Mouse (Mus musculus) thymus, adult 2 months (tissue): ENCODE measurements around the gene Proser3. TPM values are rescaled to one million over a fixed set of nuclear protein-coding genes. Genes with fewer than 3 reads are reported as not detected.
A peak's percentile ranks its signal among the peaks of the same experiment; 100 is the strongest.

Experiments used
- DNase-seq: peaks from one replicate; pipeline ENCODE4 v3.0.0; 2021
- H3K27ac ChIP-seq: fragments of 200-500 bp; 2 replicates; pipeline ENCODE4 v1.5.1; 2012; ENCODE audit warnings: low read length, control low read depth; ENCODE audit not compliant: control insufficient read depth, insufficient read depth
- H3K27me3 ChIP-seq: fragments of 200-500 bp; 2 replicates; pipeline ENCODE4 v1.6.1; 2012; ENCODE audit warnings: mild to moderate bottlenecking, low read length, moderate library complexity, mixed read lengths; ENCODE audit not compliant: control insufficient read depth, insufficient read depth
- H3K36me3 ChIP-seq: fragments of 200-500 bp; 2 replicates; pipeline ENCODE4 v1.6.1; 2012; ENCODE audit warnings: mild to moderate bottlenecking, low read length, moderate library complexity; ENCODE audit not compliant: control insufficient read depth, insufficient read depth
- H3K4me1 ChIP-seq: fragments of 200-500 bp; replicated peaks from 2 replicates; pipeline ENCODE4 v1.6.1; 2012; ENCODE audit warnings: low read length; ENCODE audit not compliant: control insufficient read depth, insufficient read depth
- H3K4me3 ChIP-seq: fragments of 200-500 bp; 2 replicates; pipeline ENCODE4 v1.5.1; 2012; ENCODE audit warnings: mild to moderate bottlenecking, low read length, control low read depth, moderate library complexity; ENCODE audit not compliant: control insufficient read depth, insufficient read depth
- CTCF ChIP-seq: fragments of 200-500 bp; IDR thresholded peaks from 2 replicates; pipeline ENCODE4 v1.5.1; 2012; ENCODE audit warnings: mild to moderate bottlenecking, control low read depth, low read length, moderate library complexity, borderline replicate concordance; ENCODE audit not compliant: control insufficient read depth, poor library complexity, insufficient read depth; ENCODE audit errors: extremely low read depth
- POLR2A ChIP-seq: fragments of 200-500 bp; IDR thresholded peaks from 2 replicates; pipeline ENCODE4 v1.6.1; 2012; ENCODE audit warnings: mild to moderate bottlenecking, low read length, control low read depth, moderate library complexity; ENCODE audit not compliant: control insufficient read depth, poor library complexity, insufficient read depth; ENCODE audit errors: extremely low read depth
- WGBS: fragments of 180-500 bp; shearing (Covaris S2); methylation state at CpG from one replicate; pipeline ENCODE4 v1.1.7; 2018; 5-methylcytosine and 5-hydroxymethylcytosine counted together
- polyA plus RNA-seq: library from polyadenylated mRNA; depleted of rRNA; stranded (reverse); fragments of >200 nt; gene quantifications from 2 replicates; pipeline ENCODE4 v1.2.3, GENCODE M21; 2012; rRNA removed

Gene Proser3
- polyA plus RNA-seq: 36.1 and 36.3 TPM in 2 replicates

- peaks cover 19% of the 10 kb centered on the region for H3K36me3 ChIP-seq
- WGBS: under 1% methylated on average over 44 of the region's 44 CpGs
- DNase-seq: peak; percentile 97
- H3K27ac ChIP-seq: peak within 1 kb of the TSS; percentile 97
- H3K27me3 ChIP-seq: no peaks in the 10 kb centered on the region
- TF ChIP-seq CTCF (peak; percentile 48; the same call in 1 of the 2 replicates), POLR2A (peak; percentile 71; the same call in 1 of the 2 replicates)
- peaks cover 11% of the 10 kb centered on the region for H3K4me1 ChIP-seq
- H3K4me3 ChIP-seq: peak within 1 kb of the TSS; percentile 89
These were observed at the start of gene Proser3, which contains the start of gene Hspb6 for GRCm38 (mm10) chr7:30552102-30553020. Proser3 (minus strand) TSS chr7:30552299. Hspb6 (plus strand) TSS chr7:30552178.

- WGBS: 79% methylated on average over 7 of the region's 7 CpGs
- TF ChIP-seq CTCF (no peak), POLR2A (no peak)
- no peak overlapping the region for H3K27ac ChIP-seq
- H3K36me3 ChIP-seq: no peaks in the 10 kb centered on the region
- DNase-seq: no peak
- H3K4me3 ChIP-seq: no peak overlapping the region
- H3K27me3 ChIP-seq: no peaks in the 10 kb centered on the region
- H3K4me1 ChIP-seq: no peaks in the 10 kb centered on the region
These were observed 48.6 kb upstream of the Proser3 start for GRCm38 (mm10) chr7:30600651-30601050.

GRCm38 (mm10) chr7:30599933-30600353 is 47.8 kb upstream of the Proser3 start:
- Histone ChIP-seq H3K4me3 (no peak overlapping the region), H3K27ac (no peak overlapping the region), H3K27me3 (no peaks in the 10 kb centered on the region), H3K36me3 (no peaks in the 10 kb centered on the region), H3K4me1 (no peaks in the 10 kb centered on the region)
- 7% methylated on average over 16 of the region's 16 CpGs for WGBS
- TF ChIP-seq POLR2A (no peak), CTCF (no peak)
- DNase-seq: peak; percentile 59

- Histone ChIP-seq H3K36me3 (no peaks in the 10 kb centered on the region), H3K27me3 (no peaks in the 10 kb centered on the region), H3K4me3 (no peak within 1 kb of the TSS), H3K4me1 (no peaks in the 10 kb centered on the region), H3K27ac (no peak within 1 kb of the TSS)
- TF ChIP-seq POLR2A: no peak
- no peak for TF ChIP-seq CTCF
- WGBS: 97% methylated on average over 12 of the region's 12 CpGs
- DNase-seq: no peak
These were observed 46.7 kb upstream of the Proser3 start, which contains the start of gene Zbtb32 for GRCm38 (mm10) chr7:30598786-30599185. Zbtb32 (minus strand) TSS chr7:30598909.

DNA sequence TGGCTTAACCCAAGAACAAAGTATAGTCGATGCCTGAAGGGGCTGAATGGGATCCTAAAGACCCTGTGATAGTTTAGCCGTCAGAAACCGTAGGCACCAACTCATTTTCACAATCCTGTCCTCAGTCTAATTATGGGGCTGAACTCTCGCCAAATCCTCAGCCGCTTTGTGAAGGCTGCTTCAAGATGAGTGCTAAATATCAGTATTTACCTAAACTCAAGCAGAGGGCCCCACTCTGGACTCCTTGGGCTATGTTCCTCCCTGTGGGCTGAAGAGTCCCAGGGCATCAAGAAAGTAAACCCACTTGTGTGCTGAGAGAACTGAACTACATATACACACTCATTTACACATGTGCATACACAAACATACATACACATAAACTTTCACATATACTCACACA is 44.7 kb upstream of the Proser3 start:
- WGBS: 88% methylated on average over 5 of the region's 5 CpGs
- Histone ChIP-seq H3K4me3 (no peak overlapping the region), H3K27me3 (no peaks in the 10 kb centered on the region), H3K27ac (no peak overlapping the region), H3K36me3 (no peaks in the 10 kb centered on the region), H3K4me1 (no peaks in the 10 kb centered on the region)
- DNase-seq: no peak
- no peak for TF ChIP-seq POLR2A
- no peak for TF ChIP-seq CTCF

- WGBS: 81% methylated on average over 5 of the region's 5 CpGs
- no peak overlapping the region for H3K4me3 ChIP-seq
- no peaks in the 10 kb centered on the region for H3K27me3 ChIP-seq
- no peak for TF ChIP-seq POLR2A
- no peak for TF ChIP-seq CTCF
- DNase-seq: no peak
- H3K36me3 ChIP-seq: no peaks in the 10 kb centered on the region
- no peaks in the 10 kb centered on the region for H3K4me1 ChIP-seq
- no peak overlapping the region for H3K27ac ChIP-seq
These were observed 44.0 kb upstream of the Proser3 start for GRCm38 (mm10) chr7:30596093-30596492.
